Mouse (Mus musculus) kidney, adult 2 months (tissue): ENCODE results near the gene Irf7.

Source experiments
- CTCF ChIP-seq: fragments of 200-500 bp; conservative IDR thresholded peaks from 2 replicates; pipeline ENCODE4 v1.5.1; 2011; ENCODE audit warnings: low read depth, mild to moderate bottlenecking, control low read depth, low read length, moderate library complexity, mixed read lengths; ENCODE audit not compliant: insufficient read depth, insufficient read length
- POLR2A ChIP-seq: fragments of 200-500 bp; IDR thresholded peaks from one replicate; pipeline ENCODE4 v1.6.1; 2011; ENCODE audit warnings: low read depth, low read length, control low read depth

- TF ChIP-seq CTCF (no peak), POLR2A (no peak)
These were observed 9.1 kb upstream of the Irf7 start for GRCm38 (mm10) chr7:141275356-141275755.
